Mouse (Mus musculus) spleen, embryonic (tissue): Measurements from ENCODE around the gene Tmem95.

Experiments used
- CTCF ChIA-PET: fragments of 350-600 bp; sonication (Branson Sonifier 250); formaldehyde crosslinking; loops from one replicate; lab custom pipeline; 2022; lab: Charles Lee

Tmem95 gene

DNA sequence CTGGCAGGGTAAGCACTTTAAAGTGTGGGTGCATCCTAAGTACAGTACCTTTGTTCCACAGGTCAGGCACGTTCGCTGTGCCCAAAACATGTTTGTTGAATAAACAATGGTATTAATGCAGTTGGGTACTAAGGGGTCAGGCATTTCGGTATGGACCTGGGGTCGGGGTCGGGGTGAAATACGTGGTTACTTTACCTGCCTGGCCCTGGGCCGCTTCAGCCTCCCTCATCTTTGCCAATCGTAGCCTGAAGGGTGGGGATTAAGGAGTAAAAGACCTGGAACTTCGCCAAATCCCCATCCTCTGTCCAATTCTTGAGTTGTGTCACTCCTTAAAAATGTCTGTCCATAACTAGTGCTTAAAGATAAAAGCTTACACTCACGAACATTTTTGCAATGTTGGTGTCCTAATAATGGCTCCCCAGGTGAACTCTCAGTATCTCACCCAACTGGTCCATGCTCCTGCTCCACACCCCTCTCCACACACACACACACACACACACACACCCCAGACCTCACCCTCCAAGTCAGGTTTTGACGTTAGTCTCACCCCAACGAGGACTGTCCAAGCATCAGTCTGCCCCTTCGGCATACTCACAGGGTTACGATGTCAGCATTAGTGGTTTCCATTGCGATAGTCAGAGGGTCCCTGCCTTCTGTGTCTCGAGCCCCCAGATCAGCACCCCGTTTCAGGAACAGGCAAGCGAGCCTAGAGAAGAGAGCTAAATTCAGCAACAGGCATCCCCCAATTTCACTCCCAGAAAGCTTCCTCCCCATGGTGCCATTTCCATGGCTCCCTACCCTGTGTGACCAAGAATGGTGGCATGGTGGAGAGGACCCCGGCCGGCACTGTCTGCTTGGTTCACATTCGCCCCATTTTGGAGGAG lies 4.2 kb upstream of the Tmem95 start:
- CTCF ChIA-PET, result interaction anchor here (0.6 to 0.7 kb wide), 2 partner anchors 40 to 93 kb away, joined by 3 read pairs; no protein-coding TSS in a partner anchor

DNA sequence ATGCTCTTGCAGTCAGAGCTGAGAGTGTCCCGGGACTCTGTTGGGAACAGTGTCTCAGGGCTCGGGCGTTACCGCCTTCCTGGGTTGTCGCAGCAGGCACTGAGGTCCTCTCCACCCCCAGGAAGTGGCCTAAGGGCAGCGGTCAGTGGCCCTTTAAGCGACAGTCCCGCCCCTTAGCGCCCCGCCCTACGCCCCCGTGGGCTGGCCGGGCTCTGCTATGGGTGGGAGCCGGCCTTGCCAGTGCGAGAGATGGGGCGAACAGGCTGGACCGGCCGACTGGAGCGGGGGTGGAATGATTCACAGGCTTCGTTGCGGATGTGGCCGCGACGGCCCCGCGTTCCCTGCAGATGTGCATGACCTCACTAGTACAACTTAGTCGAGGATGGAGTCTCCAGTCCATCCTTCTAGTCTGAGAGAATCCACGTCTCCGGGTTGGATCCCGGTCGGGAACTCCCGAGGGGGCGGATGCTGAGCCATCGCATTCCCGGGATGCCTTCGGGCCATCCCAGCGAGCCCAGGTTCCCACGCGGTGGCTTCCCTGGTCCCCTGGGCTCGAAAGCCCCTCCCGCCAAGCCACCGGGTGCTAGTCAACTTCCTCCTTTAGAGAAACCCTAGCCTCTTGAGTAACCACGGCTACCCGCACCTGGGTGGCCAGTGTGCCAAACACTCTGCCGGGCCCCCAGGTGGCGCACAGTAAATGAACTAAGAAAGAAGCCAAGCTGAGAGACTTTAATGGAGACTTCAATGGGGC lies 3.2 kb upstream of the Tmem95 start, which contains the start of gene Kctd11:
TSS of gene Kctd11 (minus strand) at position 554 of the 751 bp plus-strand sequence.
- CTCF ChIA-PET, result interaction anchor here (1.4 kb wide), 1 partner anchor 67 kb away, joined by 7 read pairs; the partner anchor contains the start of gene Slc2a4

DNA sequence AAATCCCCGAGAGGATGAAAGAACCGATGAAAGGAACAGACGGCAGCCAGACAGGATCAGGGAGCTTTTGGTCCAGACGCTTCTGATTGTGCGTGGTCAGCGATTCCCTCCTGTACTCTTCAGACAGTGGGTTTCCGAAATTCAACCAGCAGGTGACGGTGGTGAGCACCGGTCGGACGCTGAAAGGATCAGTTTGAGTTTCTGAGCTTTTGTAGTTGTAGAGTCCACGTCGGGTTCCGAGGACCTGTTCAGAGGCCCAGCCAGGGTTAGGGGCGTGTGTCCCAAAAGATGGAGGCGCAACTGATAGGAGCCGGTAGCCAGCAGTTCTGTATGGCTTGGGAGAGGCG lies 2.7 kb upstream of the Tmem95 start:
- CTCF ChIA-PET, result interaction anchor here (0.7 to 1.4 kb wide), 2 partner anchors 58 to 68 kb away, joined by 3 to 7 read pairs; partner anchors contain the start of gene Slc2a4

DNA sequence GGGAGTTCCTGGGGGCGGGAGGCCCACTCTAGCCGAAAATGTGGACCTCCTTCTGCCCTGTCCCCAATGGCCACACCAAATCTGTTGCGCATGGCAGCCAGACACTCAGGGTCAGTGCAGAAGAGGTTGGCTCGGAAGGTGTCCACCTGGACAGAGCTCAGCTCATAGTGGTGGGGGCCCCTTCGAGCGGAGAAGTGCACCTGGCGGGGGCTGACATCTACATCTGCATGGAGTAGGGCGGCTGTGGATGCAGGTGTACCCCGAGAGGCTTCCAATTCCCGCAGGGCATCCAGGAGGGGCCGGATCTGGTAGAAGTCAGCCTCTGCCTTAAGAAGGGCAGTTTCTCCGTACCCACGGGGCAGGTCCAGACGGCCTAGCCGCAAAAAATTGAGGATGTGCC lies 1.9 kb upstream of the Tmem95 start:
- CTCF ChIA-PET, result interaction anchor here (1.4 kb wide), 1 partner anchor 69 kb away, joined by 7 read pairs; the partner anchor contains the start of gene Slc2a4

DNA sequence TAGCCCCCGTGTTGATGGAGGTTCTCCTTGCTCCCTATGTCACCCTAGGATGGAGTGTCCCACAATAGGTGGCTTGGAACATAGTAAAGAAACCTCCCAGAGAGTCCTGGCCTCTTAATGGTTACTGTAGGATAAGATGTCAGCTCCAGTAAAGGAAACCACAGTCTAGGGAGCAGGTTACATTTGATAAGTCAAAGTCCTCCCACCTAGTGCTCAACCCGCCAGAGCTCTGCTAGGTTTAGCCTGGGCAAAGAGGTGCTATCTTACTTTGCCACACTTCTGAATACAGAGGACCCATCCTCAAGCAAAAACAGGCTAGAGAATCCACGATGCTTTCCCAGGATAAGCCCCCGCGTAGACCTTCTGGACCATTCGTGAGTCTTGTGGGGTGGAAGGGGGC lies 1.1 kb upstream of the Tmem95 start:
- CTCF ChIA-PET, result interaction anchor here (0.5 kb wide), 1 partner anchor 494 kb away, joined by 8 read pairs; no protein-coding TSS in a partner anchor

DNA sequence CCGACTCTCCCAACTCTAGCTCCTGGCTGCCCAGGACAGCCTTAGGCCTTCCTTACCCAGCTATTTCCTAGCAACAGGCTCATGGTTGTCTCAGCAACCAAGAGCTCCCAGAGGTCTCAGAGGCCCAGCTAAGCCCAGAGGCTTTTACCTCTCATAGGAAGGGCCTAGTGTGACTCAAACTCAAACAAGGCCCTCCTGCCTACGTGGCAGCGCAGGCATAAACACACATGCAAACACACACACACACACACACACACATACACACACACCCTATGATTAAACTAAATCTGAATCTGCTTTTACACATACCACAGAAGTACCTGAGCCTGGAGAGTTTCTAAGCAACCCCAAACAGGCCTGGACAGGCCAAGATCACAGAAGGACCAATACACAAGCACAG lies 581 bp upstream of the Tmem95 start:
- CTCF ChIA-PET, result no interaction called here

DNA sequence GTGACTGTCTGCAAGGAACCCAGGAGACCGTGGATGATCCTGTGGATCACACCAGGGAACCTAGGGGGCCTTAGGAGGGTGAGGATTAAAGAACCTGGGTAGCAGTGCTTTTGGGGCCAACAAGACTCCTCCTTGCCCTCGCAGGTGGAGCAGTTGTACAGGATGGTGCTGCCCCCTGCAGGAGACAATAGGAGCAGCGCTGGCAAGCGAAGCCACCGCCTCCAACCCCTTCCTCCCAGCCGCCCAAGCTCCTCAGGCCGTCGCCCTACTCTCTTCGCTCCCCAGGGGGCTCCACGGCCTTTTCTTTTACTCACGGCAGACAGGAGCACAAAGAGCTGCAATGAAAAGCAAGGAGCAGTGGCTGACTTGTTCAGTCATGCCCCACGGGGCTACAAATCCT lies 951 bp downstream of the Tmem95 start:
- CTCF ChIA-PET, result interaction anchor here (0.6 kb wide), 1 partner anchor 161 kb away, joined by 3 read pairs; no protein-coding TSS in a partner anchor

DNA sequence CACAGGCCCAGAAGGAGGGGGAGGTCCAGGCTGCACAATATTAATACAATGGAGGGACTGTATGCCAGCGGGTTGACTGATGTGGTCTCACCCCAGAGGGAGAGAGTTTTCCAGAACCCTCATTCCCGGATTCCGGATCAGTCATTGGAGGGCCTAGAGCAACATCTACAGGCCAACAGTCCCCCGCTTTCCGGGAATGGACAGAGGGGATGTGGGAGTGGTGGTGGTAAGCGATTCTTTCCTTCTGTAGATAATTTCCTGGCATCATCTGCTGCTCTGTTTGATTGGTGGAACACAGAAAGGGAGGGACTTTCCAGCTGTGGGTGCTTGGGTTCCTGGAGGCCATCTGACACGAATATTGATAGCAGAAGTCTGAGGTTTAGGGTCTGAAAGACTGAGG lies 1.6 kb downstream of the Tmem95 start:
- CTCF ChIA-PET, result interaction anchor here (0.6 to 0.7 kb wide), 3 partner anchors 24 to 394 kb away, joined by 3 to 9 read pairs (median 3); no protein-coding TSS in a partner anchor

DNA sequence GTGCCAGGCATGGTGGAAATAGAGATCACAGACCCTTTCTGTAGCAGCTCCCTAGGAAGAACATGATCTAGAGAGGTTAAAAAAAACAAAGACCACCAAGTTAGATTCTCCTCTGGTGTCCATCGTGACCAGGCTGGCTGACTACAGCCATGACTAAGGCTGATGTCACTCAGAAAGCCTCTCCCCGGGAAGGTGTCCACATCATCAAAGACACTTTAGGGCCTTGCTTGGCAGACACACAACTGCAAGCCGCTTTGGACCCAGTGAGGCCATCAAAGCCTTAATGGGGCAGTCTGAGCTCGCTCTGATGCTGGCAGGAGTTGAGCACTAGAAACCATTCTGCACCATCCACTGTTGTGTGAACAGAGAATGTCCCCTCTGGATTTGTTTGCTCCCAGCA lies 5.4 kb downstream of the Tmem95 start:
- CTCF ChIA-PET, result no interaction called here

DNA sequence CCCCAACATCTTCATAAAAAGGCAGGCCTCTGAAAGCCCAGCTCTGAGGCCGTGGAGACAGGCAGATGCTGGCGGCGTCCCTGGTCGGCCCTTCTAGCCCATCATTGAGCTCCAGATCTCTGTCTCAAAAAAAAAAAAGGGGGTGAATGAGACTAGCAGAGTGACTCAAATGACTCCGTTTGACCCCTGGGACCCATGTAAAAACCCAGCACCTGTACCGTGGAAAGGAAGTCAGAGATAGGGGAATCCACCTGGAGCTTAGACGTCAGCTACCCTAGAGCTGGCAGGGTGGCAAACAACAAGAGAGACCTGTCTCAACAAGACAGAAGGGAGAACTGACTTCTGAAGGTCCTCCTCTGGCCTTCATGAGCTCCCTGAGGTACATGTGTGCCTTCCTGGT lies 6.0 kb downstream of the Tmem95 start:
- CTCF ChIA-PET, result no interaction called here

DNA sequence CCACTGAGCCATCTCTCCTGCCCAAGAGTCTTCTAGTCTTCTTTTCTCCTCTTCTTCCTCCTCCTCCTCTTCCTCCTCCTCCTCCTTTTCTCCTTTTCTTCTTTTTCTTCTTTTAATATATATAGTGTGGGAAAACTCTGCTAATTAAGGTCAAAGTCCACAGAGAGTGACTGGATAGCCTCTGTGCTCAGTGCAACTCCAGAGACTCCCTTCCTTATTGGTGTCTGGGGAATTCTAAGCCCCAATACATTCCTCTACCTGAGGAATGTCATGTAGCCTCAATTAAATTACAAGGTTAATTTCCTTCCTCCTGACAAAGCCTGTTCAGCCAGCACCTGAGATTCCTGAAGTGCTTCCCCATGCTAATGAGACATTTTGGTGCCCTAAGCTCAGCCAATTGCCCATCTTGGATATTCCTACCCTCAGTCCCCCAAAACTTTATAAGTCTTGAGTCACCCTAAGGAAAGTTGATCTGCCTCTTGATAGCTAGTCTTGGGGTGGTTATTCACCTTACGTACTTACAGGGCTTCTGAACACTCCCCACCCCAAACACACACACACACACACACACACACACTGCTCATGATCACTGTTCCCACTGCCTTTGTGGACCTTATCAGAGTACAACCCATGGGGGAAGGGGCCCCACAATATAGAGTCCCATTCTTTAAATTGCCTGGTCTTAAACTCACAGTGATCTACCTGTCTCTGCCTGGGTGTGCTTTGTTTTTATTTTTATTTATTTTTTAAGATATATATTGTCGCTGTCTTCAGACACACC lies 7.3 kb downstream of the Tmem95 start:
- CTCF ChIA-PET, result no interaction called here

DNA sequence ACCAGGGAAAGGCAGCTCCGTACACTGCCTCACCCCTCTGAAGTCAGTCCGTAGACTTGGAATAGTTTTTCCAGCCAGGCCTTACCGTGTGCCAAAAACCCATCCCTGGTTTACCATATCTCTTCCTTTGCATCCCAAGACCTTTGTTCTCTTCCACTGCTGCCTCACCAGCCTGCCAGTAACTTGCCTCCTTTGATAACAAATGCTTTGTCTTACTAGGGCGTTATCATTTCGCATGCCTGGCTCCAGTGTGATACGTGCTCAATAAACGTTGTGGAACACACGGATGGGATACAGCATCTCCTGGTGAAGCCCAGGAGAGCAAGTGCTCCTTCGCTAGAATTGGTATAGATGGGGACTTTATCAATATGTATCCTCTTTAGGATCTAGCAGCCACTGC lies 10.5 kb downstream of the Tmem95 start:
- CTCF ChIA-PET, result no interaction called here

DNA sequence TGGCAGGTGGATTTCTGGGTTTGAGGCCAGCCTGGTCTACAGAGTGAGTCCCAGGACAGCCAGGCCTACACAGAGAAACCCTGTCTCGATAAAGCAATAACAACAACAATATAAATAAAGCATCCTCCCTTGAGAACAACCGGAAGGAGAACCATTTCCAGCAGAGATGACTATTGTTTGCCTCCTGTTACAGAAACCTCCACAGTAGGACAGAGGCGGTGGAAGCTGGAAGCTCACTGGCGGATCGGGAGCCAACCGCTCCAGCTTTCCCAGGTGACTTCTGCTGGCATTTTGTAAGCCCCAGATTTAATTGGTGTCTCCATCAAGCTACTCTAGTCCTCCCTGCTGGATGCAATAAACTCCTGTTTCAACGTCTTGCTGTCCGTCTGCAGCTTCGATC lies 12.3 kb downstream of the Tmem95 start:
- CTCF ChIA-PET, result interaction anchor here (0.6 kb wide), 1 partner anchor 103 kb away, joined by 7 read pairs; no protein-coding TSS in a partner anchor

DNA sequence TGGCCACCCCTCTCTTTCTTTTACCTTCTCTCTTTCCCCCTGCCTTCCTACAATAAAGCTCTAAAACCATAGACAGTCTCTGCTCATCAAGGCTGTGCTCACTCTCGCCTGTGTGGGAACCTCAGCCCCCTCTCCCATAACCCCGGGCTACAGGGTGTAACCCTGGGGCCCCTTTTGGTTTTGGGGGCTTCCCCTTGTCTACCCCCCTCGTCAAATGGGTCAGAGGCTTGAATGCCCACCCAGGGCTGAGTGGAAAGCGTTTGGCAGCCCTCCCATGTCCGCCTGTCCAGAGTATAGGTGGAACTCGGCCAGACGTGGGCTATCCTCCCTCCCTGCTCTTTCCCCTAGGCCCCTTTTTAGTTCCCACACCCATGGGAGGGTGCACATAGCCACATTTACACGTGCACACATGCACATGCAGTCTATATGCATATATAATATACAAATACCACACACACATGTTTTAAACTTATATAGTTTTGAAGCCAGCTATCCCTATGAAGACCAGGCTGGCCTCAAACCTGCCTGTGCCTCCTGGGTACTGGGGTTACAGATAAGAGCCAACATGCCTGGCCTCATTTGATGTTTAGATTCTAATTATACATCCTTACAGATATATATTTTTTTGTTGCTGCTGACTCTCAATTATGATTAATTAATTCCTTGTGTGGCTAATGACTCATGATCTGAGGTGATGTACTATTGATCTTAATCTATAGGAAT lies 13.5 kb downstream of the Tmem95 start:
- CTCF ChIA-PET, result interaction anchor here (0.7 kb wide), 1 partner anchor 103 kb away, joined by 18 read pairs; no protein-coding TSS in a partner anchor

DNA sequence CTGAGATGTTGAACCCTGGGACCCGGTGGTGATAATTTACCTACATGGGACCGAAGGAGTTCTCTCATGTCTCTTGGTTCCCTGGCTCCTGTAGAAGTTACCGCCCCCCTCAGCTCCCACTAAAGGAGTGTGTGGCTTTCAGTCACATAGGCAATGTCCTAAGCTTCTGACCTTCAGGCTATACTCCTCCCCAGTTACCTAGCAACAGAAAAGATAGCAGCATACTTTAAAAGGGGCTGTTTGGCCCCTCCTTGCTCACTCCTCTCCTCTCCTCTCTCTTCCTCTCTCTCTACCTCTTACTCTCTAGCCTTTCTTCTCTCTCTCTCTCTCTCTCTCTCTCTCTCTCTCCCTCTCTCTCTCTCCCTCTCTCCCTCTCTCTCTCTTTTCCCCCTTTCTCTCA lies 14.1 kb downstream of the Tmem95 start:
- CTCF ChIA-PET, result interaction anchor here (0.7 kb wide), 1 partner anchor 103 kb away, joined by 18 read pairs; no protein-coding TSS in a partner anchor

DNA sequence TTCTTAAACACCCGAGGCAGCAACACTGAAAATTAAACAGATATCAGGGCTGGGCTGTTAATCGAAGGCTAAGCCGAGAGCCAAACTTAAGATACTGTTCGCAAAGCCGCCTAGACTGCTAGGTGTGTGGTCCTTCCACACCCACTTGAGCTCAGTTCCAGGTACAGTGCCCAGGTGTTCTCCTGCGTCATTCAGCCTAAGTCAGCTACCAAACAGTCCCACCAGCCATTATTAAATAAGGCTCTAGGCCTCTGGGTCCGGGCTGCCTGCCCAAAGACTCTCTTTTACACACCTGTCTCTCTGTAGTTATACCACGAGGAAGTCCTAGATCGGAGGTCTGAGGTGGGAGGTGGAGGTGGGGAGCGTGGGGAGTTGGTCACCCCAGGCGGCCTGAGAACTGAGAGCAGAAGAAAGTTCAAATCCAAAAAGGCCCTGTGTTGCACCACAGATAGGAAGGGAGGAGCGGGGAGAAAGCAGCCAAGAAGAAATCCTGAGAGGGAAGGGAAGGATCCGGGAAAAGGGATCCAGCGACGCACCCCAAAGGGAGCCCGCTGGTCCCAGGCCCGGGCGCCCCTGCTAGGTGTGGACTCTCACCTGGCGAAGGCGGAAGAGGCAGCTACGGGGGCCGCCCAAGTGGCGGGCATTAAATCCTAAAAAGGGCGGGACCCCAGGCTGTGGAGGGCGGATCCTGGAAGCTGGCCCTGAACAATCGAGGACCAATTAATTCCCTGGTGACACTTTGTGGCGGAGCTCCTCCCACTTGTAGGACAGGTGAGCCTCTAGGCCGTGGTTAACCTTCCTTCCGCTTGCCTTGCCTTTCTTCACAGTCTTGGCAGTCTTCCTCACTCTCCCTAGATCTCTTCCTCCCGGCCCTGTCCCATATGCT lies 19.5 kb downstream of the Tmem95 start, which contains the start of gene Tnk1:
TSS of gene Tnk1 (minus strand) at position 618 of the 886 bp plus-strand sequence.
- CTCF ChIA-PET, result interaction anchor here (0.5 kb wide), 1 partner anchor 47 kb away, joined by 3 read pairs; no protein-coding TSS in a partner anchor

DNA sequence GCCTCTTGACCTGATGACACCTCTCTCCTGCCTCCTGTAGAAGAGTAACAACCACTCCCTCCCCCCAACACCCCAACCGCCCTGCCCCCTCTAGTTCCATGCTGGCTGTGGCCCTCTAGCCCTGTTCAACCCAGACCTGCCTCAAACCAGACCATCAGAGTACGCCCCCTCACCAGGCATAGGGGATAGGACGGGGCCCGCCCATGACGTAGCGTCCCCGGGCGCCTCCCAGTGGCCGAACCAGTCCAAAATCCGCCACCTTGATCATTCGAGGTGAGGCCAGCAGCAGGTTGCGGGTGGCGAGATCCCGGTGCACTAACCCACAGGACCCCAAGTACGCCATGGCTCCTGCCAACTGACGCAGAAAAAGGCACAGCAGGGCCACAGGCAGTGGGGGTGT lies 22.5 kb downstream of the Tmem95 start:
- CTCF ChIA-PET, result no interaction called here

DNA sequence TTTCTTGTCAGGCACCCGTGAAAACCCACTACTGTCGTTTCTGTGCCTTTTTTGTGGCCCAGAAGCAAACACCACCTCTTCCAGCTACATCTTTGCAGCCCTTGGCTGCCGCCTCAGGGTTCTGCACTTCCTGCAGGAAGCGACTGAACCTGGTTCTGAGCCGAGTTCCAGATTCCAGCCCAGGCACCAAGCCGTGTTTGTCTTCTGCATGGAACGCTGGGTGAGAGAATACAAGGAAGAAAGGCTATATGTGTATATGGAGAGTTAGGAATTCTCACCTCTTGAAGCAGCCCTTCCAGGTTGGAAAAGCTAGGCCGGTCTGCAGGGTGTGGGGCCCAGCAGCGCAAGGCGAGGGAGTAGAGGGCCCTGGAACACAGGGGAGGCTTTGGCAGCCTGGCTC lies 23.1 kb downstream of the Tmem95 start:
- CTCF ChIA-PET, result interaction anchor here (0.6 kb wide), 1 partner anchor 15 kb away, joined by 4 read pairs; no protein-coding TSS in a partner anchor

DNA sequence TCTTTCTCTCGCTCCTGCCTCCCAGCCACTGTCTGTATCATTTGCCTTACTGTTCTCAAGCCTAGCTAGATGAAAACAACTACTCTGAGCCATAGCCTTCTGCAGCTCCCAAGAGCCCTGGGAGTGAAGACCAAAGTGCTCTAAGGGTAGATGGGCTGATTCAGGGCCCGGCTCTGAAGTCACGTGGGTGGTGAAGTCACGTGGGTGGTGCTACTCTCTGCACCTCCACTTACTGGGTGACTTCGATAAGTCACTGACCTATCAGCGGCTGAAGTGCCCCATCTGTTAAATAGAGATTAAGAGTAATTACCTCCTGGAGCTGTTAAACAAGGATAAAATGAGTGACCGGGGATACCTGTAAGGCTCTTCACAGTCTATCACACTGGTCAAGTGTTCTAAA lies 23.8 kb downstream of the Tmem95 start:
- CTCF ChIA-PET, result no interaction called here
